Mouse (Mus musculus) lung, postnatal 0 days (tissue): ENCODE measurements at regions not wholly inside any gene's neighbourhood (a gene's known extent, or its start where the extent isn't known, plus 50 kb on each side); places are given as distances from the start of the nearest gene placed in this dataset.

Experiments used
- CTCF ChIP-seq: IDR thresholded peaks from 2 replicates; pipeline ENCODE4 v1.5.1; 2016; ENCODE audit warnings: antibody characterized with exemption, mild to moderate bottlenecking
- EP300 ChIP-seq: IDR thresholded peaks from 2 replicates; pipeline ENCODE4 v1.6.1; 2016; ENCODE audit warnings: antibody characterized with exemption, mild to moderate bottlenecking, control low read depth

GRCm38 (mm10) chr12:26723399-26723798, 254.4 kb downstream of the Cmpk2 start:
- TF ChIP-seq EP300 (no peak), CTCF (no peak)
